Mouse (Mus musculus): Measurements from ENCODE around the gene Lin7a. TPM values are rescaled to one million over a fixed set of nuclear protein-coding genes. Genes with fewer than 3 reads are reported as not detected.

Lin7a gene
- polyA plus RNA-seq, 1 experiment: not detected

- WGBS: 64% methylated on average over 3 of the region's 3 CpGs
- no peak overlapping the region for H3K27ac ChIP-seq (ENCODE audit: insufficient read depth, low read depth, low read length)
- H3K4me1 ChIP-seq (ENCODE audit: control insufficient read depth, insufficient read depth, low read length): 0 out of 2 replicates have a peak, but pooled peaks cover 3% of the 10 kb centered on the region
- TF ChIP-seq POLR2A (IDR thresholded peaks at IDR 0.05; ENCODE audit: insufficient read depth, low read depth, low read length) (no peak), CTCF (IDR thresholded peaks at IDR 0.05; ENCODE audit: insufficient read depth, low read depth, low read length) (no peak)
- H3K4me3 ChIP-seq (ENCODE audit: insufficient read depth, low read depth, low read length): no peak overlapping the region
Observed at GRCm38 (mm10) chr10:107274785-107275184, 3.3 kb downstream of the Lin7a start.

GRCm38 (mm10) chr10:107276647-107277046, 5.2 kb downstream of the Lin7a start:
- 0 out of 2 replicates have a peak, but pooled peaks cover 3% of the 10 kb centered on the region for H3K4me1 ChIP-seq (ENCODE audit: control insufficient read depth, insufficient read depth, low read length)
- TF ChIP-seq CTCF (IDR thresholded peaks at IDR 0.05; ENCODE audit: insufficient read depth, low read depth, low read length) (no peak), POLR2A (IDR thresholded peaks at IDR 0.05; ENCODE audit: insufficient read depth, low read depth, low read length) (no peak)
- 90% methylated on average over 2 of the region's 2 CpGs for WGBS

GRCm38 (mm10) chr10:107293934-107294664, 22.6 kb downstream of the Lin7a start:
- 78% methylated on average over 7 of the region's 7 CpGs for WGBS
- Histone ChIP-seq H3K4me1 (ENCODE audit: control insufficient read depth, insufficient read depth, low read length) (no peaks in the 10 kb centered on the region), H3K4me3 (ENCODE audit: insufficient read depth, low read depth, low read length) (no peak overlapping the region), H3K27ac (ENCODE audit: insufficient read depth, low read depth, low read length) (no peak overlapping the region)
- no peak for TF ChIP-seq POLR2A (IDR thresholded peaks at IDR 0.05; ENCODE audit: insufficient read depth, low read depth, low read length)
- no peak for TF ChIP-seq CTCF (IDR thresholded peaks at IDR 0.05; ENCODE audit: insufficient read depth, low read depth, low read length)

More at GRCm38 (mm10) chr10:107276647-107277046, 5.2 kb downstream of the Lin7a start:
- no peak overlapping the region for H3K4me3 ChIP-seq (ENCODE audit: insufficient read depth, low read depth, low read length)
- H3K27ac ChIP-seq (ENCODE audit: insufficient read depth, low read depth, low read length): no peak overlapping the region

- H3K4me3 ChIP-seq (ENCODE audit: insufficient read depth, low read depth, low read length): no peak overlapping the region
- TF ChIP-seq POLR2A (IDR thresholded peaks at IDR 0.05; ENCODE audit: insufficient read depth, low read depth, low read length) (no peak), CTCF (IDR thresholded peaks at IDR 0.05; ENCODE audit: insufficient read depth, low read depth, low read length) (no peak)
- no peak overlapping the region for H3K27ac ChIP-seq (ENCODE audit: insufficient read depth, low read depth, low read length)
- 85% methylated on average over 2 of the region's 2 CpGs for WGBS
- no peaks in the 10 kb centered on the region for H3K4me1 ChIP-seq (ENCODE audit: control insufficient read depth, insufficient read depth, low read length)
Observed at GRCm38 (mm10) chr10:107300587-107301248, 29.2 kb downstream of the Lin7a start.

- H3K27ac ChIP-seq (ENCODE audit: insufficient read depth, low read depth, low read length): no peak overlapping the region; the same call in 1 of the 2 replicates
- no peak overlapping the region for H3K4me3 ChIP-seq (ENCODE audit: insufficient read depth, low read depth, low read length)
- WGBS: 33% methylated on average over 5 of the region's 5 CpGs
- no peak for TF ChIP-seq CTCF (IDR thresholded peaks at IDR 0.05; ENCODE audit: insufficient read depth, low read depth, low read length)
- TF ChIP-seq POLR2A (IDR thresholded peaks at IDR 0.05; ENCODE audit: insufficient read depth, low read depth, low read length): no peak
- H3K4me1 ChIP-seq (ENCODE audit: control insufficient read depth, insufficient read depth, low read length): no peaks in the 10 kb centered on the region
Observed at GRCm38 (mm10) chr10:107310964-107311490, 39.5 kb downstream of the Lin7a start.

- Histone ChIP-seq H3K27ac (ENCODE audit: insufficient read depth, low read depth, low read length) (no peak overlapping the region), H3K4me3 (ENCODE audit: insufficient read depth, low read depth, low read length) (no peak overlapping the region), H3K4me1 (ENCODE audit: control insufficient read depth, insufficient read depth, low read length) (no peaks in the 10 kb centered on the region)
- 93% methylated on average over 4 of the region's 4 CpGs for WGBS
- TF ChIP-seq POLR2A (IDR thresholded peaks at IDR 0.05; ENCODE audit: insufficient read depth, low read depth, low read length) (no peak), CTCF (IDR thresholded peaks at IDR 0.05; ENCODE audit: insufficient read depth, low read depth, low read length) (no peak)
Observed at GRCm38 (mm10) chr10:107312609-107313008, 41.1 kb downstream of the Lin7a start.

GRCm38 (mm10) chr10:107313395-107313794, 41.9 kb downstream of the Lin7a start:
- H3K4me1 ChIP-seq (ENCODE audit: control insufficient read depth, insufficient read depth, low read length): no peaks in the 10 kb centered on the region
- H3K4me3 ChIP-seq (ENCODE audit: insufficient read depth, low read depth, low read length): no peak overlapping the region
- TF ChIP-seq CTCF (IDR thresholded peaks at IDR 0.05; ENCODE audit: insufficient read depth, low read depth, low read length): no peak
- TF ChIP-seq POLR2A (IDR thresholded peaks at IDR 0.05; ENCODE audit: insufficient read depth, low read depth, low read length): no peak
- H3K27ac ChIP-seq (ENCODE audit: insufficient read depth, low read depth, low read length): no peak overlapping the region
- WGBS: 74% methylated on average over 3 of the region's 3 CpGs

- no peaks in the 10 kb centered on the region for H3K4me1 ChIP-seq (ENCODE audit: control insufficient read depth, insufficient read depth, low read length)
- TF ChIP-seq POLR2A (IDR thresholded peaks at IDR 0.05; ENCODE audit: insufficient read depth, low read depth, low read length): no peak
- no peak for TF ChIP-seq CTCF (IDR thresholded peaks at IDR 0.05; ENCODE audit: insufficient read depth, low read depth, low read length)
- no peak overlapping the region for H3K4me3 ChIP-seq (ENCODE audit: insufficient read depth, low read depth, low read length)
- no peak overlapping the region for H3K27ac ChIP-seq (ENCODE audit: insufficient read depth, low read depth, low read length)
Observed at GRCm38 (mm10) chr10:107315251-107315650, 43.8 kb downstream of the Lin7a start.

GRCm38 (mm10) chr10:107315681-107316080, 44.2 kb downstream of the Lin7a start:
- 66% methylated on average over 5 of the region's 5 CpGs for WGBS
- no peak for TF ChIP-seq POLR2A (IDR thresholded peaks at IDR 0.05; ENCODE audit: insufficient read depth, low read depth, low read length)
- no peak for TF ChIP-seq CTCF (IDR thresholded peaks at IDR 0.05; ENCODE audit: insufficient read depth, low read depth, low read length)
- Histone ChIP-seq H3K27ac (ENCODE audit: insufficient read depth, low read depth, low read length) (no peak overlapping the region), H3K4me3 (ENCODE audit: insufficient read depth, low read depth, low read length) (no peak overlapping the region), H3K4me1 (ENCODE audit: control insufficient read depth, insufficient read depth, low read length) (no peaks in the 10 kb centered on the region)

Data from olfactory bulb, adult 2 months (tissue).